In genomic region chr1:120111766-120112165, GRCm38 (mm10) we compare ENCODE assay signal across 24 mouse cellular contexts. TPM values are rescaled to one million over a fixed set of nuclear protein-coding genes. Genes with fewer than 3 reads are reported as not detected.
DNase-seq lines count a peak whose midpoint lies in the region; ATAC-seq and TF ChIP-seq lines count a peak whose summit lies in the region.
"Had no signal": no experiment of that assay in that cellular context is flagged by ENCODE, and none has a peak within 500 bp of the region (broad histone marks: within the 10 kb centered on the region; RNA-seq: fewer than 3 reads in every experiment).

No protein-coding gene starts in this region.

- H3K9me3 ChIP-seq in intestine, postnatal 0 days (ENCODE audit: control insufficient read depth): no peaks in the 10 kb centered on the region
- H3K9me3 ChIP-seq in intestine, embryonic 15.5 days: no peaks in the 10 kb centered on the region; the same call in 1 of the 2 replicates
- no peaks in the 10 kb centered on the region for H3K9me3 ChIP-seq in limb, embryonic 15.5 days
- H3K9me3 ChIP-seq in heart, embryonic 11.5 days (replicated peaks; ENCODE audit: control insufficient read depth, low read length): no peaks in the 10 kb centered on the region
- H3K9me3 ChIP-seq: forebrain, embryonic 15.5 days had no signal

- no peak overlapping the region for H3K4me3 ChIP-seq in intestine, postnatal 0 days (ENCODE audit: low read depth, low read length)
- no peak overlapping the region for H3K4me3 ChIP-seq in intestine, embryonic 15.5 days (replicated peaks)
- no peak overlapping the region for H3K4me3 ChIP-seq in layer of hippocampus, adult 2 months
- no peak overlapping the region for H3K4me3 ChIP-seq in brown adipose tissue, adult 24 weeks (ENCODE audit: insufficient read depth, low read depth, low read length)
- no peak overlapping the region for H3K4me3 ChIP-seq in limb, embryonic 15.5 days
- H3K4me3 ChIP-seq in heart, embryonic 11.5 days (ENCODE audit: low read depth, low read length): no peak overlapping the region
- H3K4me3 ChIP-seq: embryonic facial prominence, embryonic 13.5 days; forebrain, embryonic 15.5 days; heart, embryonic 12.5 days; hindbrain, embryonic 10.5 days; limb, embryonic 12.5 days; myocyte had no signal

- peaks cover 45% of the 10 kb centered on the region for H3K36me3 ChIP-seq in intestine, postnatal 0 days (ENCODE audit: control insufficient read depth, insufficient read depth)
- H3K36me3 ChIP-seq in intestine, embryonic 15.5 days: peaks cover 25% of the 10 kb centered on the region
- peaks cover 44% of the 10 kb centered on the region for H3K36me3 ChIP-seq in limb, embryonic 15.5 days
- peaks cover 31% of the 10 kb centered on the region for H3K36me3 ChIP-seq in heart, embryonic 11.5 days (ENCODE audit: control insufficient read depth, insufficient read depth, low read length)

- H3K27ac ChIP-seq in intestine, postnatal 0 days (ENCODE audit: low read depth, low read length): peak overlapping the region; percentile 35
- H3K27ac ChIP-seq in intestine, embryonic 15.5 days: no peak overlapping the region
- H3K27ac ChIP-seq in layer of hippocampus, adult 2 months: peak overlapping the region; percentile 48; the same call in 1 of the 2 replicates
- 0 out of 2 replicates have a peak overlapping the region, but pooled peaks have one; percentile 35 for H3K27ac ChIP-seq in brown adipose tissue, adult 24 weeks (replicated peaks; ENCODE audit: low read depth, low read length)
- H3K27ac ChIP-seq in limb, embryonic 15.5 days: peak overlapping the region; percentile 24; the same call in 1 of the 2 replicates
- H3K27ac ChIP-seq in heart, embryonic 11.5 days (ENCODE audit: low read depth, low read length): no peak overlapping the region
- H3K27ac ChIP-seq: embryonic facial prominence, embryonic 13.5 days; forebrain, embryonic 15.5 days; hindbrain, embryonic 10.5 days; macrophage had no signal

- H3K9ac ChIP-seq in intestine, postnatal 0 days (ENCODE audit: low read depth, low read length): no peak overlapping the region
- no peak overlapping the region for H3K9ac ChIP-seq in intestine, embryonic 15.5 days
- H3K9ac ChIP-seq in limb, embryonic 15.5 days: no peak overlapping the region
- no peak overlapping the region for H3K9ac ChIP-seq in heart, embryonic 11.5 days (ENCODE audit: low read depth, low read length)
- H3K9ac ChIP-seq: embryonic facial prominence, embryonic 13.5 days; forebrain, embryonic 15.5 days; heart, embryonic 12.5 days; limb, embryonic 12.5 days had no signal

- no peak for DNase-seq in layer of hippocampus, adult 2 months (ENCODE audit: low spot score in 2 of 2)
- no peak for DNase-seq in layer of hippocampus, postnatal 36 days
- DNase-seq: adrenal gland, adult 8-10 months; cerebellum, adult 18-20 months; cerebellum, postnatal 25 days; gastrocnemius, postnatal 10 days; heart, postnatal 10 days; thymus, adult 2 months; thymus, postnatal 4 days had no signal

- 0 out of 2 replicates have a peak, but pooled peaks cover 3% of the 10 kb centered on the region for H3K4me1 ChIP-seq in intestine, postnatal 0 days (replicated peaks; ENCODE audit: control insufficient read depth, insufficient read depth, low read length)
- H3K4me1 ChIP-seq in intestine, embryonic 15.5 days (replicated peaks): no peaks in the 10 kb centered on the region
- H3K4me1 ChIP-seq in brown adipose tissue, adult 24 weeks (ENCODE audit: control insufficient read depth, insufficient read depth, insufficient read length, low read length): peaks cover 2% of the 10 kb centered on the region
- 0 out of 2 replicates have a peak, but pooled peaks cover 7% of the 10 kb centered on the region for H3K4me1 ChIP-seq in limb, embryonic 15.5 days
- H3K4me1 ChIP-seq in heart, embryonic 11.5 days (ENCODE audit: control insufficient read depth, insufficient read depth, low read length): no peaks in the 10 kb centered on the region
- H3K4me1 ChIP-seq: embryonic facial prominence, embryonic 13.5 days; hindbrain, embryonic 10.5 days; limb, embryonic 12.5 days had no signal

- 83% methylated on average over 8 of the region's 8 CpGs for WGBS in intestine, postnatal 0 days
- WGBS in intestine, embryonic 15.5 days: 82% methylated on average over 8 of the region's 8 CpGs
- 86% methylated on average over 8 of the region's 8 CpGs for WGBS in limb, embryonic 15.5 days
- WGBS in heart, embryonic 11.5 days (ENCODE audit: insufficient replicate concordance): 91% methylated on average over 8 of the region's 8 CpGs

- no peak for ATAC-seq in intestine, postnatal 0 days
- no peak for ATAC-seq in intestine, embryonic 15.5 days
- ATAC-seq in limb, embryonic 15.5 days (ENCODE audit: insufficient number of reproducible peaks, low FRiP score, low TSS enrichment, low read depth): no peak
- no peak for ATAC-seq in heart, embryonic 11.5 days (replicated peaks; ENCODE audit: insufficient number of reproducible peaks, low FRiP score, low TSS enrichment)
- ATAC-seq: forebrain, embryonic 15.5 days; lung, postnatal 0 days; midbrain, embryonic 16.5 days had no signal

- H3K27me3 ChIP-seq in intestine, postnatal 0 days (replicated peaks; ENCODE audit: control insufficient read depth, insufficient read depth, low read length): no peaks in the 10 kb centered on the region
- H3K27me3 ChIP-seq in intestine, embryonic 15.5 days (replicated peaks): no peaks in the 10 kb centered on the region
- no peaks in the 10 kb centered on the region for H3K27me3 ChIP-seq in limb, embryonic 15.5 days
- no peaks in the 10 kb centered on the region for H3K27me3 ChIP-seq in heart, embryonic 11.5 days (ENCODE audit: control insufficient read depth, insufficient read depth, low read length)
- H3K27me3 ChIP-seq: embryonic facial prominence, embryonic 13.5 days; forebrain, embryonic 15.5 days; heart, embryonic 12.5 days; limb, embryonic 12.5 days had no signal

- no peak overlapping the region for H3K4me2 ChIP-seq in intestine, postnatal 0 days (replicated peaks; ENCODE audit: low read depth)
- no peak overlapping the region for H3K4me2 ChIP-seq in intestine, embryonic 15.5 days (replicated peaks)
- no peak overlapping the region for H3K4me2 ChIP-seq in limb, embryonic 15.5 days
- no peak overlapping the region for H3K4me2 ChIP-seq in heart, embryonic 11.5 days
- H3K4me2 ChIP-seq: embryonic facial prominence, embryonic 13.5 days; forebrain, embryonic 15.5 days; heart, embryonic 12.5 days; limb, embryonic 12.5 days had no signal

- no peak for TF ChIP-seq CTCF in intestine, postnatal 0 days (IDR thresholded peaks at IDR 0.05; ENCODE audit: low read depth)
- TF ChIP-seq CTCF in layer of hippocampus, adult 2 months (conservative IDR thresholded peaks at IDR 0.05): no peak

RNA-seq across cellular contexts. Expression of gene Dbi, which starts 9.1 kb away (rescaled TPM):
- polyA plus RNA-seq in intestine, postnatal 0 days (2015; fragmentation: Nextera tagmentation; extraction: Ambion mirVana): 3,066 and 3,164 TPM in 2 replicates
- 1,422 and 1,510 TPM in 2 replicates for polyA plus RNA-seq in intestine, embryonic 15.5 days (2015; fragmentation: Nextera tagmentation; extraction: Ambion mirVana)
- total RNA-seq in layer of hippocampus, adult 2 months (2021): 100 to 1,000 TPM; 338 to 346 TPM
- 100 to 1,000 TPM; 379 to 403 TPM for total RNA-seq in layer of hippocampus, postnatal 36 days (2021)
- 8,737 and 9,357 TPM in 2 replicates for polyA plus RNA-seq in brown adipose tissue, adult 24 weeks (2012; ENCODE audit: insufficient read depth, insufficient read length, missing spikeins)
- 1,033 and 1,050 TPM in 2 replicates for polyA plus RNA-seq in limb, embryonic 15.5 days (2015; fragmentation: Nextera tagmentation; extraction: Ambion mirVana)
- 639 and 662 TPM in 2 replicates for polyA plus RNA-seq in heart, embryonic 11.5 days (2014; fragmentation: Nextera tagmentation; extraction: Ambion mirVana)

RNA-seq across cellular contexts. Expression of gene 3110009E18Rik, which starts 9.2 kb away (rescaled TPM):
- polyA plus RNA-seq in intestine, postnatal 0 days (2015; fragmentation: Nextera tagmentation; extraction: Ambion mirVana): 8.2 and 8.7 TPM in 2 replicates
- 15.6 and 18.4 TPM in 2 replicates for polyA plus RNA-seq in intestine, embryonic 15.5 days (2015; fragmentation: Nextera tagmentation; extraction: Ambion mirVana)
- total RNA-seq in layer of hippocampus, adult 2 months (2021): 1 to 10 TPM; 7.1 to 7.8 TPM
- total RNA-seq in layer of hippocampus, postnatal 36 days (2021): 1 to 10 TPM; 6.0 to 8.6 TPM
- polyA plus RNA-seq in brown adipose tissue, adult 24 weeks (2012; ENCODE audit: insufficient read depth, insufficient read length, missing spikeins): 3.3 and 8.9 TPM in 2 replicates
- polyA plus RNA-seq in limb, embryonic 15.5 days (2015; fragmentation: Nextera tagmentation; extraction: Ambion mirVana): 15.1 and 17.4 TPM in 2 replicates
- 11.8 and 13.1 TPM in 2 replicates for polyA plus RNA-seq in heart, embryonic 11.5 days (2014; fragmentation: Nextera tagmentation; extraction: Ambion mirVana)

RNA-seq across cellular contexts. Expression of gene Tmem37, which starts 37.9 kb away (rescaled TPM):
- 593 and 673 TPM in 2 replicates for polyA plus RNA-seq in intestine, postnatal 0 days (2015; fragmentation: Nextera tagmentation; extraction: Ambion mirVana)
- 51.3 and 66.1 TPM in 2 replicates for polyA plus RNA-seq in intestine, embryonic 15.5 days (2015; fragmentation: Nextera tagmentation; extraction: Ambion mirVana)
- total RNA-seq in layer of hippocampus, adult 2 months (2021): 1 to 10 TPM; 1.1 to 1.4 TPM
- 1 to 10 TPM in 1 of 2 experiments, under 1 TPM in 1; 0.58 to 1.1 TPM for total RNA-seq in layer of hippocampus, postnatal 36 days (2021)
- polyA plus RNA-seq in brown adipose tissue, adult 24 weeks (2012; ENCODE audit: insufficient read depth, insufficient read length, missing spikeins): 53.3 and 66.7 TPM in 2 replicates
- polyA plus RNA-seq in limb, embryonic 15.5 days (2015; fragmentation: Nextera tagmentation; extraction: Ambion mirVana): 7.6 and 9.4 TPM in 2 replicates
- polyA plus RNA-seq in heart, embryonic 11.5 days (2014; fragmentation: Nextera tagmentation; extraction: Ambion mirVana): 19.1 and 19.6 TPM in 2 replicates
- total RNA-seq: neutrophil, adult 5-6 weeks had no signal

Comparison
In these comparisons a context has a peak if more than half of its experiments do, and no peak if none do; other contexts are left out.
1. H3K27ac ChIP-seq: peak in intestine, postnatal 0 days (single experiment), layer of hippocampus, adult 2 months (single experiment), brown adipose tissue, adult 24 weeks (single experiment) and limb, embryonic 15.5 days (single experiment); none in intestine, embryonic 15.5 days (single experiment) and heart, embryonic 11.5 days (single experiment).